Mouse (Mus musculus) R1 (cell line): Measurements from ENCODE around the gene Olfr1411.

Experiments used
- DNase-seq: peaks from one replicate; pipeline ENCODE4 v3.0.0-alpha.2; 2018; ENCODE audit warnings: low read depth, low spot score

Olfr1411 gene

GRCm38 (mm10) chr1:92594111-92594510, at the start of gene Olfr1411:
Gene Olfr1411, plus strand, starts transcription at chr1:92594411.
- no peak for DNase-seq

GRCm38 (mm10) chr1:92545929-92546328, 48.3 kb upstream of the Olfr1411 start:
- DNase-seq: no peak

DNA sequence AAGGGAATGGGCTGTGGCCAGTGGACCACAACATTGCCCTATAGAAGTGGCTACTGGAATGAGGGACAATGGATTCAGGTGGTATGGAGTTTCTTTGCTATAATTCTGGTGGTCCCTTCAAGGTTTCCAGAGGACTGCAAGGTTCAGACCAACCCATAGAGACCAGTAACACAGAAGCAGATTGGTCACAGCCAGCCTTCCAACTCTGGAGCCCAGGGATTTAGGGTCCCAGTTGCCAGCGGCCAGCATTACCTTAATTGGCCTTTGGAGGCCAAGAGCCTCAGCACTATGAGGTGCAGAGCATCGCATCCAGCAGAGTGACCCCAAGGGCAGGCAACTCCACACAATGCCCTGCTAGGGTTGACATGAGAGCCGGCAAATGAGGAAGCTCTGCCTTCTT, 23.2 kb upstream of the Olfr1411 start, which contains the start of gene Olfr1413:
Gene Olfr1413, plus strand, starts transcription at position 301 of the 400 bp plus-strand sequence.
- no peak for DNase-seq

- no peak for DNase-seq
These were observed 8.7 kb upstream of the Olfr1411 start, which contains the start of gene Olfr1412 for GRCm38 (mm10) chr1:92585479-92585878. Gene Olfr1412, plus strand, starts transcription at chr1:92585779.

GRCm38 (mm10) chr1:92596019-92596418, 1.8 kb downstream of the Olfr1411 start:
- no peak for DNase-seq

- no peak for DNase-seq
These were observed 11.3 kb downstream of the Olfr1411 start, which contains the start of gene Olfr1410 for GRCm38 (mm10) chr1:92605482-92605881. Gene Olfr1410, plus strand, starts transcription at chr1:92605782.

DNA sequence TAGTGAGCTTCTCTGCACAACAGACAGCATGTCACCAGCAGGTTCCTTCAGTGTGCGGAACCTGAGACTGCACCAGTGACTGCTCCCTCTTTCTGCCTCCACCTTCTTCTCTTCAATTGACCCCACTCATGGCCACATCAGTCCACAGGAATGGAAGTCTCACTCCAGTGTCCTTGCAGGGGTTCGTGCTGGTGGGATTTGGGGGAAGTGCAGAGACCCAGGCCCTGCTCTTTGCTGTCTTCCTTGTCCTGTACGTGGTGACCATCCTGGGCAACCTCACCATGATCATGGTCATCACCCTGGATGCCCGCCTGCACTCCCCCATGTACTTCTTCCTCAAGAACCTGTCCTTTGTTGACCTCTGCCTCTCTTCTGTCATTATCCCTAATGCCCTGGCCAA, 13.5 kb downstream of the Olfr1411 start:
- no peak for DNase-seq

DNA sequence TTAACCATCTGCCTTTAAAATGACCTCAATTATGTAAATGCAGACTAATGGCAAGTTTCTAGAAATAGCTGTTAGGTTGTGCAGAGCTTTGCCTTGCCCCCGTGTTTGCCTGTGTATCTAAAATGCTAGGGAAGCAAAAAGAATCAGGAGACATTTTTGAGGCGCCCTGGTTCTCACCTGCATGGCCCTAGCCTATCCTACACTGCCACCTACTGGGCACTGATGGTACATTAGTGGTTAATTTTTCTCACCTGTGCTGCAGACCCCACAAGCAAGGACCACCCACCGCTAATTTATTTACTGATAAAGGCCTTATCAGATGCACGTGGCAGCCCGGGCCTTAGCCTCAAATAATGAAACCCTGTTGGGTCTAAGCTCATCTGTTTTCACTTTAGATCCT, 16.8 kb downstream of the Olfr1411 start:
- DNase-seq: peak; percentile 55

DNA sequence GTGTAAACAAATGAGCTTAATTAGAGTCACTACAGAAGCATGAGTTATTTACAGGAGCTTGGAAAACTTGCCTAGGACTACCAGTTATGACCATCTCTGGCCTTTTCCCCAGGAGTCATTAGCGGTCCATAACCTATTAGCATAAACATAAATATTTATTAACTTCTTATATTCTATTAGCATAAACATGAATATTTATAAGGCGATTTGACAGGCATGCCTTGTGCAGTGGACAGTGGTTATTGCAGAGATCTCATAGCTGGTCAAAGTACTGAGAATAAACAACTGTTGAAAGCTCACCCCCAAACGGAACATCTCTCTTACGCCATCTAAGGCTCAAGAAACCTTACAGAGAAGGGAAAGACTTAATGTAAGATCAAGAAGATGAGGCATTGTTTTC, 19.0 kb downstream of the Olfr1411 start:
- DNase-seq: no peak

GRCm38 (mm10) chr1:92614516-92614915, 20.3 kb downstream of the Olfr1411 start:
- peak; percentile 24 for DNase-seq

DNA sequence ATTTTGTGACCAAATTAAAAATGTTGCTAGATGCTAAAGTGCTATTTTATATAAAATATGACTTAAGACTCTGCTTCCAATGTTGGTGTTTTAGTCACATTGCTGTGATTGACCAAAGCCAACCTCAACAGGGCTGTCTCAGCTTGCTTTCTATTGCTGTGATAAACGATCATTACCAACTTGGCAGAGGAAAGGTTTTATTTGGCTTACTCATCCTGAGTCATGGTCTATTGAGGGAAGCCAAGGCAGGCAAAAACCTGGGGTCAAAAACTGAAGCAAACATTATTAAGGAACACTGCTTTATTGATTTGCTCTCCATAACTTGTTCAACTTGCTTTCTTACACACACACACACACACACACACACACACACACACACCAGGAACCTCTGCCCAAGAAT, 21.8 kb downstream of the Olfr1411 start:
- DNase-seq: no peak

- DNase-seq: no peak
These were observed 23.3 kb downstream of the Olfr1411 start, which contains the start of gene Olfr12 for GRCm38 (mm10) chr1:92617488-92617887. Gene Olfr12, plus strand, starts transcription at chr1:92617788.

DNA sequence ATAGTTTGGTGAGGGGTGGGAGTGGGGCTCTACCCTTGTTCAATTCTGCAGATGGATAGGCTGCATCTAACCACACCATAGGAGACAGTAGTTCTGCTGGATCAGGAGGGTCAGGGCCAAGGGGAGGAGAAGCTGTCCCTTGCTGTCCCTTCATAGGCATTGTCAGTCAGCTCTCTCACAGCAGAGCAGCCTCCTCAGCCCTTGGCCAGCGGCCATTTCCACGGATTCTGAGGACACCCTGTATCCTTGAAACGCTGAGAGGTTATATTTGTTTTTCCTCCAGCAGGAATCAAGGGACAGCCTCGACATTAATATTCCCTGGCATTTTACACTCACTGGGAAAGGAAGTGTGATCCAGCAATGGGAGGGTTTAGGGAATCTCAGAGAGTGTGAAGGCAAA, 24.1 kb downstream of the Olfr1411 start:
- DNase-seq: no peak

- DNase-seq: no peak
These were observed 34.0 kb downstream of the Olfr1411 start for GRCm38 (mm10) chr1:92628227-92628626.

- DNase-seq: no peak
These were observed 38.0 kb downstream of the Olfr1411 start for GRCm38 (mm10) chr1:92632196-92632595.

GRCm38 (mm10) chr1:92632948-92633347, 38.7 kb downstream of the Olfr1411 start:
- DNase-seq: peak; percentile 42

GRCm38 (mm10) chr1:92633726-92634125, 39.5 kb downstream of the Olfr1411 start:
- no peak for DNase-seq

- no peak for DNase-seq
These were observed 40.4 kb downstream of the Olfr1411 start for GRCm38 (mm10) chr1:92634569-92634968.

GRCm38 (mm10) chr1:92634976-92635599, 40.9 kb downstream of the Olfr1411 start:
- DNase-seq: no peak

DNA sequence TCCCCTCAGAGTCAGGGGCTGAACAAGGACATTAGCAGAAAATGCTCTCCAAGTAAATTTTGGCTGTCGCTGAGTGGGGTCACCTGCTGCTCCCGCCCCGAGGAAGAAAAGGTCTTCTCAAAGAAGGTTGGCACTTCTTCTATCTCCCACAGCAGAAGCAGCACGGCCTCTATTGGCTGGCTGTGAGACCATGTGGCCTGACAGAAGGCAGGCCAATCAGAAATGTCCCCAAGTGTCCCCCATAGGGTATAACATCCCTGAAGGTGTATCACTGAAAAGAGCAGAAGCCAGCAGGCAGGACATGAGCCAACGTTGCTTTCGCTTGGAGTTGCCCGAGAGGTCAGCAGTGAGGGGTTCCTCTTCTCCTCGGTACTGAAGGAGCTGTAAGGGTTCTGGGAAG, 41.8 kb downstream of the Olfr1411 start:
- DNase-seq: no peak

DNA sequence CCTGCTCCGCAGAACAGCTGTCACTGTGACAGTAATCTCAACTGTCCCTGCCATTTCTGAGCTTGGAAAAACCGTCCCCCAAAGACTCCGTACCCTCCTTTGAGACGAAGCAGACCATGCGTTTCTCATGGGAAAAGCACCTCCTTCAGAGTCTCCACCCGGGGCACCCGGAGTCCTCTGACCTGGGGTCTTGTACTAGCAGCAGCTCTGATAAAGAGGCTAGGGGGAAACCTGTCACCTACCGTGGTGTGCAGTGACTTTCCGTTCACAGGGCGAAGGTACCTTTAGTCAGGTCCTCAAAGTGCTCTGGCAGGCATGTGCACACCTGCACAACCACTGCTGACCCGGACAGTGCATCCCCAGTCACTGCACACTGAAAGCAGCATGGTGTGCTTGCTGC, 42.5 kb downstream of the Olfr1411 start:
- no peak for DNase-seq

DNA sequence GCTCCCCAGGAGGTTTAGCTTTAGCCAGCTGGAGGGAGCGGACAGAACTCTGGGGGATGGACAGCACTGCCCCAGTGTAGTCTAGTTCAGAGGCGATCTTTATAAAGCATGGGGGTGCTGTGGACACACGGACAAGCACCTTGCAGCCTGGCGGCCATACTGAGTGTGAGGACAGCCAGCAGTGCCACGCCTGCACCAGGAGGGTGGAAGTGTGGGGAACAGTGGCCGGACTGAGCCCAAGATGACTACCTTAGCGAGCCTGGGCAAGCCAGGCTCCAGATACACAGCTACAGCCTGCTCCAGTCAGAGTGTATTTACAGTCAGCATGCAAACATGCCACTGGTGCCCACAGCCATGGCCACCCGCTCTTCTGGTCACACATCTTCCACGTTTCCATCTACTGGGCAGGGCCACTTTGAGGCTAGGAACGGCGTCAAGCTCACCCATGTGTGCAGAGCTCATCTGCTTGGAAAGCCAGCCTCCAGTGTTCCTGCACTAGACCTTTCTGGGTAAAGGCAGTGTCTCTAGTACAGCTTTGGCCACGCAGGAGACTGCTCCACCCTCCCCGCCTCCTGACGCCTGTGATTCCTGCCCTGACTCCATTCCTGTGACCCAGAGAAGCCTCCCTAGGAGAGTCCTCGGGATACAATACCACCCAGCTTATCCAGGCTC, 43.4 kb downstream of the Olfr1411 start:
- DNase-seq: no peak

GRCm38 (mm10) chr1:92638181-92638580, 44.0 kb downstream of the Olfr1411 start:
- no peak for DNase-seq
